Mouse (Mus musculus): ENCODE data around the gene Lgals8. TPM values are rescaled to one million over a fixed set of nuclear protein-coding genes. Genes with fewer than 3 reads are reported as not detected.

Gene Lgals8
- polyA plus RNA-seq, 1 experiment from 2014 or later = 15.1 TPM

DNA sequence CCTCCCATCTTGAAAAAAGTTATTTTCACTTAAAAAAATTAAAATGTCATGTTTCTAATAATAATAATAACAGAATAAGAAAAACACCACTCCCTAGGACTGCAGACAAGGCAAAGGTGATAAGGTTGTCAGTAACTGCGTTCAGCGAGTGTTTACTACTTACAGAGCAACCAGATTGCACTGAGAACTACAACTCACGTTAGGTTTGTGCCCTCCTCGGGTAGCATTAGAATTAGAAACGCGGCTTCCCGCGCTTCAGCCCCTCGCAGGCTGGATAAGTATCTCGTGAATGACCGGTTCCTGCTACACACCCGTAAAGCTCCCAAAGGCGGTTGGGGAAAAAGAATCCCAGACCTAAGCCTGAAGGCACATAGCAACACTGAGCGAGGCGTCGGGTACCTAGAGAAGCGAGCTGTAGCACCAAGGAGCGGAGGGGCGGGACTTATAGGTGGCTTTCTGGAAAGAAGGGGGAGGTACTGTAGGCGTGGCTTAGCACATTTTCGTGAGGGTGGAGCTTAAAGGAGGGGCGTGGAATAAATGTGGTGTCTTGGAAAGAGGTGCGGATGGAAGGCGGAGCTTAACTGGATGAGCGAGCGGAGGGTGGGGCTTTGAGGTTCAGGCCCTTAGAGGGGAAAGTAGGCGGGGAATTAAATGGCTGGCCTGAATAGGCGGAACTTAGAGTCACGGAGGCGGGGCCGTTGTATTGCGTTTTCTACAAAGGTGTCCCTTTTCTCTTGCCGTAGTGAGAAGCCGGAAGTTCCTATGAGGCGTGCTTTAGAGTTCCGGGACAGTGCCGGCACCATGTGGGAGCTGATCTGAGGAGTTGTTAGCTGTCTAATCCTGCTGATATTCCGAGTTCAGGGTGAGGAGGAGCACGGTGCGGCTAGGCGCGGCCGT is 69.9 kb downstream of the Lgals8 start, which contains the start of gene Heatr1:
TSS of gene Heatr1 (plus strand) at position 419 of the 897 bp plus-strand sequence.
- H3K27ac ChIP-seq = peak within 1 kb of the TSS; percentile 52; the same call in 1 of the 2 replicates
- peaks cover 14% of the 10 kb centered on the region for H3K27me3 ChIP-seq

More for the DNA sequence above, 69.9 kb downstream of the Lgals8 start, which contains the start of gene Heatr1:
- peak within 1 kb of the TSS; percentile 98 for H3K4me2 ChIP-seq (replicated peaks)
- peaks cover 10% of the 10 kb centered on the region for H3K4me1 ChIP-seq (replicated peaks)
- ATAC-seq = peak; percentile 97
- WGBS = under 1% methylated on average over 43 of the region's 43 CpGs
- H3K36me3 ChIP-seq = peaks cover 18% of the 10 kb centered on the region
- H3K9me3 ChIP-seq = no peaks in the 10 kb centered on the region
- peak within 1 kb of the TSS; percentile 74 for H3K9ac ChIP-seq (replicated peaks)
- H3K4me3 ChIP-seq (replicated peaks) = peak within 1 kb of the TSS; percentile 93

Other genes with a start within 250 kb of the Lgals8 start
- 5.3 and 6.6 TPM in 2 replicates for gene Mtr, start 206.8 kb downstream of the Lgals8 start, polyA plus RNA-seq (2015; fragmentation: Nextera tagmentation; extraction: Ambion mirVana)
- 1.1 and 1.7 TPM in 2 replicates for gene Actn2, start 124.2 kb downstream of the Lgals8 start, polyA plus RNA-seq (2015; fragmentation: Nextera tagmentation; extraction: Ambion mirVana)
- gene Heatr1, start 69.9 kb downstream of the Lgals8 start, polyA plus RNA-seq (2015; fragmentation: Nextera tagmentation; extraction: Ambion mirVana) = 15.7 and 18.6 TPM in 2 replicates
- gene Edaradd, start 55.5 kb upstream of the Lgals8 start, polyA plus RNA-seq (2015; fragmentation: Nextera tagmentation; extraction: Ambion mirVana) = 1.3 TPM in 2 replicates
- 15.1 and 16.6 TPM in 2 replicates for gene Ero1lb, start 100.9 kb upstream of the Lgals8 start, polyA plus RNA-seq (2015; fragmentation: Nextera tagmentation; extraction: Ambion mirVana)